Mouse (Mus musculus): Measurements from ENCODE around the gene B3gnt2. TPM values are rescaled to one million over a fixed set of nuclear protein-coding genes. Genes with fewer than 3 reads are reported as not detected.

Gene B3gnt2
- polyA plus RNA-seq, 1 experiment from 2014 or later, result 7.9 TPM

GRCm38 (mm10) chr11:22825548-22825947, 35.2 kb downstream of the B3gnt2 start:
- Histone ChIP-seq H3K4me2 (ENCODE audit: low read length) (no peak overlapping the region), H3K4me3 (ENCODE audit: control insufficient read depth in 1 of 2, insufficient read depth in 1 of 2, low read depth in 1 of 2, low read length in 2 of 2) (no peak overlapping the region), H3K27me3 (ENCODE audit: control insufficient read depth, insufficient read depth, low read length) (no peaks in the 10 kb centered on the region), H3K9me3 (ENCODE audit: control insufficient read depth, low read length) (no peaks in the 10 kb centered on the region), H3K4me1 (ENCODE audit: control insufficient read depth in 2 of 2, insufficient read depth in 2 of 2, low read length in 2 of 2) (peaks cover 3 to 5% of the 10 kb centered on the region in 2 experiments; a peak in 3 of 4 replicates), H3K36me3 (ENCODE audit: control insufficient read depth, insufficient read depth, low read length) (no peaks in the 10 kb centered on the region), H3K27ac (replicated peaks in 1 of 2; ENCODE audit: control insufficient read depth in 1 of 2, insufficient read depth in 1 of 2, low read depth in 2 of 2, low read length in 2 of 2) (no peak overlapping the region), H3K9ac (ENCODE audit: low read length) (no peak overlapping the region)
- ATAC-seq (ENCODE audit: insufficient number of reproducible peaks, insufficient read depth, low FRiP score, low read depth), result no peak
- WGBS, result 100% methylated on average over 1 of the region's 1 CpGs

GRCm38 (mm10) chr11:22824049-22824705, 36.6 kb downstream of the B3gnt2 start:
- Histone ChIP-seq H3K9ac (ENCODE audit: low read length) (no peak overlapping the region), H3K9me3 (ENCODE audit: control insufficient read depth, low read length) (no peaks in the 10 kb centered on the region), H3K36me3 (ENCODE audit: control insufficient read depth, insufficient read depth, low read length) (no peaks in the 10 kb centered on the region), H3K4me1 (ENCODE audit: control insufficient read depth in 2 of 2, insufficient read depth in 2 of 2, low read length in 2 of 2) (no peaks in the 10 kb centered on the region; a peak in 1 of 4 replicates), H3K4me3 (ENCODE audit: control insufficient read depth in 1 of 2, insufficient read depth in 1 of 2, low read depth in 1 of 2, low read length in 2 of 2) (no peak overlapping the region), H3K27me3 (ENCODE audit: control insufficient read depth, insufficient read depth, low read length) (no peaks in the 10 kb centered on the region), H3K27ac (replicated peaks in 1 of 2; ENCODE audit: control insufficient read depth in 1 of 2, insufficient read depth in 1 of 2, low read depth in 2 of 2, low read length in 2 of 2) (no peak overlapping the region), H3K4me2 (ENCODE audit: low read length) (no peak overlapping the region)
- ATAC-seq (ENCODE audit: insufficient number of reproducible peaks, insufficient read depth, low FRiP score, low read depth), result no peak
- 57% methylated on average over 9 of the region's 9 CpGs for WGBS

GRCm38 (mm10) chr11:22821243-22821642, 39.5 kb downstream of the B3gnt2 start:
- H3K4me3 ChIP-seq (ENCODE audit: control insufficient read depth in 1 of 2, insufficient read depth in 1 of 2, low read depth in 1 of 2, low read length in 2 of 2), result no peak overlapping the region
- ATAC-seq (ENCODE audit: insufficient number of reproducible peaks, insufficient read depth, low FRiP score, low read depth), result no peak
- WGBS, result 70% methylated on average over 3 of the region's 3 CpGs
- H3K4me2 ChIP-seq (ENCODE audit: low read length), result no peak overlapping the region
- no peaks in the 10 kb centered on the region for H3K9me3 ChIP-seq (ENCODE audit: control insufficient read depth, low read length)
- H3K36me3 ChIP-seq (ENCODE audit: control insufficient read depth, insufficient read depth, low read length), result no peaks in the 10 kb centered on the region
- no peak overlapping the region for H3K9ac ChIP-seq (ENCODE audit: low read length)
- H3K27ac ChIP-seq (replicated peaks in 1 of 2; ENCODE audit: control insufficient read depth in 1 of 2, insufficient read depth in 1 of 2, low read depth in 2 of 2, low read length in 2 of 2), result no peak overlapping the region
- H3K27me3 ChIP-seq (ENCODE audit: control insufficient read depth, insufficient read depth, low read length), result no peaks in the 10 kb centered on the region
- no peaks in the 10 kb centered on the region; a peak in 1 of 4 replicates for H3K4me1 ChIP-seq (ENCODE audit: control insufficient read depth in 2 of 2, insufficient read depth in 2 of 2, low read length in 2 of 2)

- Histone ChIP-seq H3K36me3 (ENCODE audit: control insufficient read depth, insufficient read depth, low read length) (no peaks in the 10 kb centered on the region), H3K4me1 (ENCODE audit: control insufficient read depth in 2 of 2, insufficient read depth in 2 of 2, low read length in 2 of 2) (peaks cover 0 to 8% of the 10 kb centered on the region in 2 experiments; a peak in 1 of 4 replicates), H3K27me3 (ENCODE audit: control insufficient read depth, insufficient read depth, low read length) (no peaks in the 10 kb centered on the region), H3K27ac (replicated peaks in 1 of 2; ENCODE audit: control insufficient read depth in 1 of 2, insufficient read depth in 1 of 2, low read depth in 2 of 2, low read length in 2 of 2) (no peak overlapping the region), H3K4me3 (ENCODE audit: control insufficient read depth in 1 of 2, insufficient read depth in 1 of 2, low read depth in 1 of 2, low read length in 2 of 2) (no peak overlapping the region), H3K9me3 (ENCODE audit: control insufficient read depth, low read length) (no peaks in the 10 kb centered on the region), H3K9ac (ENCODE audit: low read length) (no peak overlapping the region), H3K4me2 (ENCODE audit: low read length) (no peak overlapping the region)
- 76% methylated on average over 5 of the region's 5 CpGs for WGBS
- ATAC-seq (ENCODE audit: insufficient number of reproducible peaks, insufficient read depth, low FRiP score, low read depth), result no peak
Measured at GRCm38 (mm10) chr11:22818371-22818770, 42.4 kb downstream of the B3gnt2 start.

- ATAC-seq (ENCODE audit: insufficient number of reproducible peaks, insufficient read depth, low FRiP score, low read depth), result no peak
- 83% methylated on average over 7 of the region's 7 CpGs for WGBS
Measured at GRCm38 (mm10) chr11:22815877-22816276, 44.9 kb downstream of the B3gnt2 start.

GRCm38 (mm10) chr11:22815143-22815542, 45.6 kb downstream of the B3gnt2 start:
- no peak for ATAC-seq (ENCODE audit: insufficient number of reproducible peaks, insufficient read depth, low FRiP score, low read depth)
- Histone ChIP-seq H3K4me3 (ENCODE audit: control insufficient read depth in 1 of 2, insufficient read depth in 1 of 2, low read depth in 1 of 2, low read length in 2 of 2) (no peak overlapping the region), H3K27me3 (ENCODE audit: control insufficient read depth, insufficient read depth, low read length) (no peaks in the 10 kb centered on the region), H3K9me3 (ENCODE audit: control insufficient read depth, low read length) (no peaks in the 10 kb centered on the region), H3K36me3 (ENCODE audit: control insufficient read depth, insufficient read depth, low read length) (no peaks in the 10 kb centered on the region), H3K4me1 (ENCODE audit: control insufficient read depth in 2 of 2, insufficient read depth in 2 of 2, low read length in 2 of 2) (peaks cover 0 to 8% of the 10 kb centered on the region in 2 experiments; a peak in 1 of 4 replicates), H3K9ac (ENCODE audit: low read length) (no peak overlapping the region), H3K4me2 (ENCODE audit: low read length) (no peak overlapping the region), H3K27ac (replicated peaks in 1 of 2; ENCODE audit: control insufficient read depth in 1 of 2, insufficient read depth in 1 of 2, low read depth in 2 of 2, low read length in 2 of 2) (no peak overlapping the region)

More at GRCm38 (mm10) chr11:22815877-22816276, 44.9 kb downstream of the B3gnt2 start:
- Histone ChIP-seq H3K4me3 (ENCODE audit: control insufficient read depth in 1 of 2, insufficient read depth in 1 of 2, low read depth in 1 of 2, low read length in 2 of 2) (no peak overlapping the region), H3K4me1 (ENCODE audit: control insufficient read depth in 2 of 2, insufficient read depth in 2 of 2, low read length in 2 of 2) (peaks cover 0 to 8% of the 10 kb centered on the region in 2 experiments; a peak in 1 of 4 replicates), H3K4me2 (ENCODE audit: low read length) (no peak overlapping the region), H3K9me3 (ENCODE audit: control insufficient read depth, low read length) (no peaks in the 10 kb centered on the region), H3K36me3 (ENCODE audit: control insufficient read depth, insufficient read depth, low read length) (no peaks in the 10 kb centered on the region), H3K27me3 (ENCODE audit: control insufficient read depth, insufficient read depth, low read length) (no peaks in the 10 kb centered on the region), H3K27ac (replicated peaks in 1 of 2; ENCODE audit: control insufficient read depth in 1 of 2, insufficient read depth in 1 of 2, low read depth in 2 of 2, low read length in 2 of 2) (no peak overlapping the region), H3K9ac (ENCODE audit: low read length) (no peak overlapping the region)

- Histone ChIP-seq H3K9me3 (ENCODE audit: control insufficient read depth, low read length) (no peaks in the 10 kb centered on the region), H3K4me1 (ENCODE audit: control insufficient read depth in 2 of 2, insufficient read depth in 2 of 2, low read length in 2 of 2) (peaks cover 3 to 11% of the 10 kb centered on the region in 2 experiments; a peak in 2 of 4 replicates), H3K4me2 (ENCODE audit: low read length) (no peak overlapping the region), H3K27me3 (ENCODE audit: control insufficient read depth, insufficient read depth, low read length) (no peaks in the 10 kb centered on the region), H3K36me3 (ENCODE audit: control insufficient read depth, insufficient read depth, low read length) (no peaks in the 10 kb centered on the region), H3K27ac (replicated peaks in 1 of 2; ENCODE audit: control insufficient read depth in 1 of 2, insufficient read depth in 1 of 2, low read depth in 2 of 2, low read length in 2 of 2) (peak overlapping the region; percentile 28 to 30; a peak in 2 of 4 replicates), H3K4me3 (ENCODE audit: control insufficient read depth in 1 of 2, insufficient read depth in 1 of 2, low read depth in 1 of 2, low read length in 2 of 2) (no peak overlapping the region), H3K9ac (ENCODE audit: low read length) (no peak overlapping the region)
- ATAC-seq (ENCODE audit: insufficient number of reproducible peaks, insufficient read depth, low FRiP score, low read depth), result no peak
- 63% methylated on average over 5 of the region's 5 CpGs for WGBS
Measured at GRCm38 (mm10) chr11:22813921-22814704, 46.6 kb downstream of the B3gnt2 start.

Data from heart, embryonic 14.5 days (tissue).